Mouse (Mus musculus): Measurements from ENCODE around the gene Aspm. TPM values are rescaled to one million over a fixed set of nuclear protein-coding genes. Genes with fewer than 3 reads are reported as not detected.

Aspm gene
- 3.4 and 3.5 TPM in 2 replicates for polyA plus RNA-seq (2015; fragmentation: Nextera tagmentation; extraction: Ambion mirVana)

DNA sequence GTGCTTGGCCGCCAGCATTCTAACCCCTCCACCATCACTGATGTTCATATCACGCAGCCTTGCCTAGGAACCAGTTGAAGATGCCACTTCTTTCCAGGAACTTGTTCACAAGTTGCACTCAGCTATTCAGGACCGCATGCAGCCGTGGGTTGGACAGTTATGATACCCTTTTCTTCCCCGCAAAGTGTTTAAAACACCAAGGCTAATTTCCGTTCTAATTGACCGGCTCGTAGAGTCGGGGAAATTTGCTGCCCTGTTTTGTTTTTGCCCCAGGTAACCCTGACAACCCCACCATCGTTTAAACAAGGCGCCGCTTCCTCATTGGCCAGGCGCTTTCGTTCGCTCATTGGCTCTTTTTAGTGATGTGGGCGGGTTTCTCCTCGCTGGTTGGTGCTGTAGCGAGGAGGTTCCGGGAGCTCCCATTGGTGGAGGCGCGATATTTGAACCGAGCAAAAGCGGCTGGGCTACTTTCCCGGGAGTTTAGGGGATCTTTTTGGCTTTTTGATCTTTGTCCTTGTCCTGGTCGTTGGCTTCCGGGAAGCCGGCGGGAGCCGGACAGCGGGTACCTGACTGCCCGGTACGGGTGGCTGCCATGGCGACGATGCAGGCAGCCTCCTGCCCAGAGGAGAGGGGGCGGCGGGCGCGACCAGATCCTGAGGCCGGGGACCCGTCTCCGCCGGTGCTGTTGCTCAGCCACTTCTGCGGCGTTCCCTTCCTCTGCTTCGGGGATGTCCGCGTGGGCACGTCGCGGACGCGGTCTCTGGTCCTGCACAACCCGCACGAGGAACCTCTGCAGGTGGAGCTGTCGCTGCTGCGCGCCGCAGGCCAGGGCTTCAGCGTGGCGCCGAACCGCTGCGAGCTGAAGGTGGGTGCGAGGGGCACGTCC is at the start of gene Aspm:
Gene Aspm, plus strand, starts transcription at position 433 of the 886 bp plus-strand sequence.

GRCm38 (mm10) chr1:139421875-139422791 is 32.4 kb upstream of the Aspm start, which contains the start of gene Zbtb41:
Gene Zbtb41 (plus strand): TSS chr1:139422288.

GRCm38 (mm10) chr1:139501258-139501752 is 46.7 kb downstream of the Aspm start, which contains the start of gene F13b:
Gene F13b (plus strand): TSS chr1:139501702.

Other genes with a start within 250 kb of the Aspm start
- gene Crb1, start 77.7 kb upstream of the Aspm start, polyA plus RNA-seq (2015; fragmentation: Nextera tagmentation; extraction: Ambion mirVana) = 0.04 TPM in 1 of 2 replicates, not detected in the other
- gene Zbtb41, start 32.5 kb upstream of the Aspm start, polyA plus RNA-seq (2015; fragmentation: Nextera tagmentation; extraction: Ambion mirVana) = 3.6 and 3.9 TPM in 2 replicates
- gene F13b, start 46.9 kb downstream of the Aspm start, polyA plus RNA-seq (2015; fragmentation: Nextera tagmentation; extraction: Ambion mirVana) = 0.12 and 0.13 TPM in 2 replicates
- gene Cfhr1, start 105.5 kb downstream of the Aspm start, polyA plus RNA-seq (2015; fragmentation: Nextera tagmentation; extraction: Ambion mirVana) = not detected in 2 replicates

Data from skeletal muscle tissue, postnatal 0 days (tissue).